Mouse (Mus musculus): ENCODE data around the gene Tmc4. TPM values are rescaled to one million over a fixed set of nuclear protein-coding genes. Genes with fewer than 3 reads are reported as not detected.

The Tmc4 gene
- polyA plus RNA-seq, 1 experiment from 2014 or later, result 76.9 TPM

DNA sequence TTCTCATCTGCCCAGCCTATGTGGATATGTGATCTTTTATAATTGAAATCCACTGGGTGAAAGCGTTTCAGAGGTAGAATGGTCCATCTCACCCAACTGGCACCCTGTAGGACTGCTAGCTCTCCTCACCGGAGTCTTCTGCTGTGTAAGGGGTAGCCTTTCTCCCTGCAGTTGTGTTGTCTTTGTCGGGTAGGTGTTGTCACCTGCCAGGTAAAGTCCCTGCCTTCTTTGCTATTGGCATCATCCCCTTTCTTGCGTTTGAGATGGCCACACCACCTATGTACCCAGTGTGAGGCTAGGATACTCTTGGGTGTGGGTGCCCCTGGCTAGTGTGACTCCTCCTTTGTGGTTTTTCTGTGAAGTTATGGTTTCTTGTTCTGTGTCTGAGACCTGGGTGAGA, 30.7 kb downstream of the Tmc4 start:
- peak overlapping the region; percentile 99 for H3K9ac ChIP-seq (ENCODE audit: low read length)
- no peak overlapping the region for H3K27ac ChIP-seq (ENCODE audit: low read length)
- H3K4me1 ChIP-seq (ENCODE audit: control insufficient read depth, insufficient read depth, low read length), result peaks cover 24% of the 10 kb centered on the region
- no peaks in the 10 kb centered on the region for H3K27me3 ChIP-seq (ENCODE audit: control insufficient read depth, insufficient read depth, low read length)
- H3K4me2 ChIP-seq (ENCODE audit: low read depth, low read length), result peak overlapping the region; percentile 91
- no peaks in the 10 kb centered on the region for H3K9me3 ChIP-seq (replicated peaks; ENCODE audit: control insufficient read depth, low read length)
- peak overlapping the region; percentile 91 for H3K4me3 ChIP-seq (replicated peaks; ENCODE audit: low read length)
- H3K36me3 ChIP-seq (ENCODE audit: control insufficient read depth, insufficient read depth, low read length), result peaks cover 9% of the 10 kb centered on the region; the same call in 1 of the 2 replicates
- ATAC-seq (ENCODE audit: insufficient read depth, low FRiP score), result no peak
- 58% methylated on average over 4 of the region's 4 CpGs for WGBS

DNA sequence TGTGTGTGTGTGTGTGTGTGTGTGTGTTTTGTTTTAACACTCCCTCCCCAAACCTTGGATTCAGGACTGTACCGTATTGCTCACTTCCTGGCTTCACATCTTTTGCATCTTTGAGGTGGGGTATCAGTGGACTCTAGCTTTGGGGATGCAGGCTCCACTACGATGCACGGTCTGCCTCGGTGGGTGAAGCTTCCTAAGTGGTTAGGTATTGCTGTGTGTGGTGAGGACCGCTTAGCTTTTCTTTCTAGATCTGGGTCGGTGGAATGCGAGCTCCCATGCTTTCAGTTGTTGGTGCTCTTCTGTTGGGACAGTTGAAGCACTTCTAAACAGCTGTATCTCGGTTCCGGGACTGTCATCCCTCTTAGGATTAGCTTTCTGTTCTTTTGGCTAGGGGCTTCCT, 31.2 kb downstream of the Tmc4 start:
- peak overlapping the region; percentile 99 for H3K9ac ChIP-seq (ENCODE audit: low read length)
- ATAC-seq (ENCODE audit: insufficient read depth, low FRiP score), result no peak
- peaks cover 24% of the 10 kb centered on the region for H3K4me1 ChIP-seq (ENCODE audit: control insufficient read depth, insufficient read depth, low read length)
- 6% methylated on average over 9 of the region's 9 CpGs for WGBS
- H3K27ac ChIP-seq (ENCODE audit: low read length), result no peak overlapping the region
- H3K9me3 ChIP-seq (replicated peaks; ENCODE audit: control insufficient read depth, low read length), result no peaks in the 10 kb centered on the region
- H3K36me3 ChIP-seq (ENCODE audit: control insufficient read depth, insufficient read depth, low read length), result 0 out of 2 replicates have a peak, but pooled peaks cover 5% of the 10 kb centered on the region
- H3K27me3 ChIP-seq (ENCODE audit: control insufficient read depth, insufficient read depth, low read length), result no peaks in the 10 kb centered on the region
- peak overlapping the region; percentile 91 for H3K4me3 ChIP-seq (replicated peaks; ENCODE audit: low read length)
- H3K4me2 ChIP-seq (ENCODE audit: low read depth, low read length), result peak overlapping the region; percentile 91

DNA sequence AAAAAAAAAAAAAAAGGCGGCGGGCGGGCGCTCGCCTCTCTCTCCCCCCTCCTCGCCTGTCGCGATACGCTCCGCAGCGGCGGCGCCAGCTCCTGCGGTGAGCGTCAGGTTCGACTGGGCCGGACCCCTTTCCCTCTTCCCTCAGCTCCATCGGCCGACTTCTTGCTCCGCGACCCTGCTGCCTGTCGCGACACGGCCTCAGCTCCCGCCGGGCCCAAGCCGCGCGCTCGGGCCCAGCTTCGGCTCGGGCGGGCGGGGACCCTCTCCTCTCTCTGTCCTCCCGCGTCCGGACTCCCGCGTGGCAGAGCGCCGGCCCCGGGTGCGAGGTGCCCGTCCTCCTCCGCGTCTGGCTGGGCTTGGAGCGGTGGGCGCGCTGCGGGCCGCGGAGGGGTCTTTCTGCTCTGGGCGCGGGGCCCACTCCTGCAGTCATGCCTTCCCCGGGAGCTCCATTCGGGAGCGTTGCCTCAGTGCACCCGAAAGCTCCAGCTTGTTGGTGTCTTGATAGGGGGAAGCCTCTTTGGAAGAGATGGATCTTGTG, 31.8 kb downstream of the Tmc4 start:
- no peaks in the 10 kb centered on the region for H3K9me3 ChIP-seq (replicated peaks; ENCODE audit: control insufficient read depth, low read length)
- H3K4me3 ChIP-seq (replicated peaks; ENCODE audit: low read length), result peak overlapping the region; percentile 91
- H3K9ac ChIP-seq (ENCODE audit: low read length), result peak overlapping the region; percentile 99
- no peaks in the 10 kb centered on the region for H3K27me3 ChIP-seq (ENCODE audit: control insufficient read depth, insufficient read depth, low read length)
- no peak for ATAC-seq (ENCODE audit: insufficient read depth, low FRiP score)
- peak overlapping the region; percentile 93 for H3K27ac ChIP-seq (ENCODE audit: low read length)
- WGBS, result 1% methylated on average over 53 of the region's 58 CpGs
- peak overlapping the region; percentile 91 for H3K4me2 ChIP-seq (ENCODE audit: low read depth, low read length)
- H3K36me3 ChIP-seq (ENCODE audit: control insufficient read depth, insufficient read depth, low read length), result no peaks in the 10 kb centered on the region
- H3K4me1 ChIP-seq (ENCODE audit: control insufficient read depth, insufficient read depth, low read length), result peaks cover 24% of the 10 kb centered on the region

DNA sequence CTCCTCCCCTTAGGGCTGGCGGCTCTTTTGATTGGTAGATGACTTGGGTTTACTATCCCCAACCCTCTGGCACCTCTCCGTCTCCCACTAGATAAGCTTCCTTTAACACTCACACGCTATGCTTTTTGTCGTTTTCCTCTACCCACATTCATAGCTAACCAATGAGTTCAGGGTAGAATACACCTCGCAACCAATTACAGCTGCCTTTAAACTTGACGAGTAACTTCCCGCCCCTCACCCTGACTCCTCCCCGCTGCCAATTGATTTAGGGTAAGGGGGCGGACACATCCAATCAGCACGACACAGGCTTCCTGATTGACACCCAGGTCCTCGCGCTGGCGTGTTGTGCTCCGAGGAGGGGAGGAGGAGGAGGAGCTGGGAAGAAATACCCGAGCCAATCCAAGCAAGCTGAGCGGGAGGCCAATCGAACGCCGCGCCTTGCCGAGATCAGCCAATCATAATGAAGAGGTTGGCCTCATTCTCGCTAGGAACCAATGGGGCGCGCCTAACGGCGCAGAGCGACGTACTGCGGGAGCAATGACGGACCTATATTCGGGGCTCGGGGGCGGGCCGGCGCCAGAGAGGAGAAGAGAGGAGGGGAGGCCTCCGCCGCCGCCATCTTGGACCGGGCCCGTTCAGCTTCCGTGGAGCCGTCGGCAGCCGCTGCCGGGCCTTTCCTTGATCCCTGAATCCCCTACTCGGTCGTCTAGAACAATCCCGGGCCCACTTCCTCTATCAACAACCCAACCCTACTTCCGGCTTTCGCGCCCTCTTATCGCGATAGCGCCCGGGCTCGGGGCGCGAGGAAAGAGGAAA, 32.5 kb downstream of the Tmc4 start, which contains the start of gene Cnot3:
TSS of gene Cnot3 (plus strand) at position 597 of the 816 bp plus-strand sequence.
- Histone ChIP-seq H3K9ac (ENCODE audit: low read length) (peak within 1 kb of the TSS; percentile 99), H3K27ac (ENCODE audit: low read length) (peak within 1 kb of the TSS; percentile 93), H3K4me2 (ENCODE audit: low read depth, low read length) (peak within 1 kb of the TSS; percentile 91), H3K36me3 (ENCODE audit: control insufficient read depth, insufficient read depth, low read length) (no peaks in the 10 kb centered on the region; the same call in 1 of the 2 replicates), H3K9me3 (replicated peaks; ENCODE audit: control insufficient read depth, low read length) (no peaks in the 10 kb centered on the region), H3K4me3 (replicated peaks; ENCODE audit: low read length) (peak within 1 kb of the TSS; percentile 91), H3K4me1 (ENCODE audit: control insufficient read depth, insufficient read depth, low read length) (peaks cover 24% of the 10 kb centered on the region), H3K27me3 (ENCODE audit: control insufficient read depth, insufficient read depth, low read length) (no peaks in the 10 kb centered on the region)
- under 1% methylated on average over 54 of the region's 58 CpGs for WGBS
- ATAC-seq (ENCODE audit: insufficient read depth, low FRiP score), result peak; percentile 98

- no peaks in the 10 kb centered on the region; the same call in 1 of the 2 replicates for H3K36me3 ChIP-seq (ENCODE audit: control insufficient read depth, insufficient read depth, low read length)
- H3K4me3 ChIP-seq (replicated peaks; ENCODE audit: low read length), result peak overlapping the region; percentile 53
- H3K4me2 ChIP-seq (ENCODE audit: low read depth, low read length), result peak overlapping the region; percentile 57
- WGBS, result under 1% methylated on average over 11 of the region's 11 CpGs
- peaks cover 24% of the 10 kb centered on the region for H3K4me1 ChIP-seq (ENCODE audit: control insufficient read depth, insufficient read depth, low read length)
- H3K9me3 ChIP-seq (replicated peaks; ENCODE audit: control insufficient read depth, low read length), result no peaks in the 10 kb centered on the region
- no peaks in the 10 kb centered on the region for H3K27me3 ChIP-seq (ENCODE audit: control insufficient read depth, insufficient read depth, low read length)
- peak overlapping the region; percentile 47; the same call in 1 of the 2 replicates for H3K9ac ChIP-seq (ENCODE audit: low read length)
- peak overlapping the region; percentile 76 for H3K27ac ChIP-seq (ENCODE audit: low read length)
- no peak for ATAC-seq (ENCODE audit: insufficient read depth, low FRiP score)
Observed at GRCm38 (mm10) chr7:3644348-3644671, 33.0 kb downstream of the Tmc4 start.

DNA sequence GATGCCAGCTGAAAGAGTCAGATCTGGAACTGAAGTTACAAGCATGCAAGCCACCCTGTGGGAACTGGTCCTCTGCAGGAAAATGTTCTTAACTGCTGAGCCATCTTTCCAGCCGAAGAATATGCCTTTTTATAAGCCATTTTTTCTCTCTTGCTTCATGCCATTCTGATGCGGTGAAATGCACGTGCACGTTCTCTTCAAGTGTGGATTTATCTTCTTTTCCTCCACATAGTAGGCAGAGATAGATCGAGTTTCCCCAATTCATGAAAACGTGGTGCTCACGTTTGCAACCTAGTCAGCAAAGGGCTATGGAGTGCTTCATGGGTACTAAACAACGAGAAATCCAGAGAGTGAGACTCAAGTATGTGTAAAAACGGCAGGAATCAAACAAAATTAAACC, 33.5 kb downstream of the Tmc4 start:
- Histone ChIP-seq H3K9ac (ENCODE audit: low read length) (peak overlapping the region; percentile 47; the same call in 1 of the 2 replicates), H3K4me1 (ENCODE audit: control insufficient read depth, insufficient read depth, low read length) (peaks cover 24% of the 10 kb centered on the region), H3K4me2 (ENCODE audit: low read depth, low read length) (peak overlapping the region; percentile 57), H3K36me3 (ENCODE audit: control insufficient read depth, insufficient read depth, low read length) (no peaks in the 10 kb centered on the region; the same call in 1 of the 2 replicates), H3K4me3 (replicated peaks; ENCODE audit: low read length) (peak overlapping the region; percentile 53), H3K9me3 (replicated peaks; ENCODE audit: control insufficient read depth, low read length) (no peaks in the 10 kb centered on the region), H3K27me3 (ENCODE audit: control insufficient read depth, insufficient read depth, low read length) (no peaks in the 10 kb centered on the region), H3K27ac (ENCODE audit: low read length) (peak overlapping the region; percentile 76)
- 17% methylated on average over 9 of the region's 9 CpGs for WGBS
- ATAC-seq (ENCODE audit: insufficient read depth, low FRiP score), result no peak

GRCm38 (mm10) chr7:3643412-3643811, 33.9 kb downstream of the Tmc4 start:
- Histone ChIP-seq H3K9ac (ENCODE audit: low read length) (no peak overlapping the region), H3K27me3 (ENCODE audit: control insufficient read depth, insufficient read depth, low read length) (no peaks in the 10 kb centered on the region), H3K9me3 (replicated peaks; ENCODE audit: control insufficient read depth, low read length) (no peaks in the 10 kb centered on the region), H3K27ac (ENCODE audit: low read length) (no peak overlapping the region), H3K4me3 (replicated peaks; ENCODE audit: low read length) (no peak overlapping the region), H3K4me2 (ENCODE audit: low read depth, low read length) (no peak overlapping the region; the same call in 1 of the 2 replicates), H3K36me3 (ENCODE audit: control insufficient read depth, insufficient read depth, low read length) (no peaks in the 10 kb centered on the region; the same call in 1 of the 2 replicates), H3K4me1 (ENCODE audit: control insufficient read depth, insufficient read depth, low read length) (peaks cover 24% of the 10 kb centered on the region)
- WGBS, result 62% methylated on average over 5 of the region's 5 CpGs
- ATAC-seq (ENCODE audit: insufficient read depth, low FRiP score), result no peak

DNA sequence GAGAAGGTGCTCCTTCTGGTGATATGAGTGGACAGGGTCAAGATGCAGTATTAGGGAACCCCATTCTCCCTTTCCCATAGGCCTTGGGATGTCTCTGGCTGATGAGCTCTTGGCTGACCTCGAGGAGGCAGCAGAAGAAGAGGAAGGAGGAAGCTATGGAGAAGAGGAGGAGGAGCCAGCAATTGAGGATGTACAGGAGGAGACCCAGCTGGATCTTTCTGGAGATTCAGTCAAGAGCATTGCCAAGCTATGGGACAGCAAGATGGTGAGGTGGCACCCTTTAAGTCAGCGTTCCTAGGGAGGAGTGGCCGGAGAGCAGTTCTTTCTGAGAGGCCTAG, 46.9 kb downstream of the Tmc4 start:
- 52% methylated on average over 3 of the region's 3 CpGs for WGBS
- H3K4me2 ChIP-seq (ENCODE audit: low read depth, low read length), result peak overlapping the region; percentile 96
- 0 out of 2 replicates have a peak, but pooled peaks cover 10% of the 10 kb centered on the region for H3K36me3 ChIP-seq (ENCODE audit: control insufficient read depth, insufficient read depth, low read length)
- no peak for ATAC-seq (ENCODE audit: insufficient read depth, low FRiP score)
- H3K27me3 ChIP-seq (ENCODE audit: control insufficient read depth, insufficient read depth, low read length), result no peaks in the 10 kb centered on the region
- H3K4me3 ChIP-seq (replicated peaks; ENCODE audit: low read length), result peak overlapping the region; percentile 85
- peaks cover 23% of the 10 kb centered on the region for H3K4me1 ChIP-seq (ENCODE audit: control insufficient read depth, insufficient read depth, low read length)
- no peaks in the 10 kb centered on the region for H3K9me3 ChIP-seq (replicated peaks; ENCODE audit: control insufficient read depth, low read length)
- H3K9ac ChIP-seq (ENCODE audit: low read length), result peak overlapping the region; percentile 84
- H3K27ac ChIP-seq (ENCODE audit: low read length), result no peak overlapping the region

Measured in stomach, embryonic 16.5 days (tissue).